Mouse (Mus musculus) NIH3T3 (cell line): ENCODE results near the gene Cep63.

Source experiments
- DNase-seq: peaks from one replicate; pipeline ENCODE4 v3.0.0-alpha.2; 2012; ENCODE audit warnings: low read depth

Cep63 gene

DNA sequence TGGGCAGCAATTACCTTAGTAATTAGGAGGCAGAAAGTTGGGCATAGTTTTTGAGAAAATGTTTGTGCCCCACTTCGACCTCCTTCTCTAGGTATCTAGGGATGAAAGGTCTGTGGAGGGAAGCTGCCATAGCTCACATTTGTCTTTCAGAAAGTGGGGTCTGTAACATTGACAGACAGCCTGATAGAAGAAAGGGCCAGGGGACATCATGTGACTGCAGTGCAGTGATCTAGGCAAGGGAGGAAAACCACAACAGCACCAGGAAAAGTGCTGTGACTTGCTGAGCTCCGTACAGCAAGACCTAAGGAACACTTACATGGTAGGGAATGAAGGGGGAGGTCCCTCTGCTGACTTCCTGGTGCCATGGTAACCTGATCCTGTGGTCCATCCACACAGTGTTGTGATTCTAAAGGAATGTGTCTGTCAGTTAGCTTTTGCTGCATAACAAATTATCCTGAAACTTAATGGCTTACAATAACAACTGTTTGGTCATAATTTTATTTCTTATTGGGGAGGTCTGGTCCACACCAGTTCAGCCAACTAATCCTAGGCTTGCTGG is 5.3 kb upstream of the Cep63 start:
- DNase-seq = no peak

- no peak for DNase-seq
Observed at GRCm38 (mm10) chr9:102629052-102629451, 2.7 kb upstream of the Cep63 start.

- DNase-seq = no peak
Observed at GRCm38 (mm10) chr9:102627442-102627841, 1.1 kb upstream of the Cep63 start.

- peak; percentile 55 for DNase-seq
Observed at GRCm38 (mm10) chr9:102626839-102627225, 498 bp upstream of the Cep63 start.

DNA sequence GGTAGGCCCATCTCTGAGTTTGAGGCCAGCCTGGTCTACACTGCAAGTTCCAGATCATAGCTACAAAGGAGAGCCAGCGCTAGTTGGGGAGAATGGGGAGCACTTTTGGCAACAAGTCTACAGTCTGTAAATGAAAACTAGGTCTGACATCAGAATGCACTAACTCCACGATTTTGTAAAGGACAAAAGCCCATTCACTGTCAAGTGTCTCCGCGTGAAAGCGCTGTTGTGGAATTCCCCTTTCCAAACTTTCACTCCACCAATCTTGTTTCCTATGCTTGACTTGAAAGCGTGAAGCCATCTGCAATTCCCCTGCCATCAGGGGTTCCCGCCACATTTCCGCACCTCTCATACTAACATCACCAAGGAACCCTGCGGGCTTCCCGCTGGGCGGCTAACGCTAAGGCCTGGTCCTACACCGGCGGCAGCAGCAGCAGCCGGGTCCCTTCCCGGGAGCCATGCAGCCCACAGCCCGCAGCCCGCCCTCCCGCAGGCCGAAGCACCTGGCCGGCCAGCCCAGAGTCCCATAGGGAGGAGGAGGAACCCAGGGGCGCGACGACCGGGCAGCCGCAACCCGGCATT is 842 bp downstream of the Cep63 start:
- no peak for DNase-seq

GRCm38 (mm10) chr9:102623581-102623980 is 2.8 kb downstream of the Cep63 start:
- DNase-seq = no peak

GRCm38 (mm10) chr9:102622876-102623275 is 3.5 kb downstream of the Cep63 start:
- no peak for DNase-seq

DNA sequence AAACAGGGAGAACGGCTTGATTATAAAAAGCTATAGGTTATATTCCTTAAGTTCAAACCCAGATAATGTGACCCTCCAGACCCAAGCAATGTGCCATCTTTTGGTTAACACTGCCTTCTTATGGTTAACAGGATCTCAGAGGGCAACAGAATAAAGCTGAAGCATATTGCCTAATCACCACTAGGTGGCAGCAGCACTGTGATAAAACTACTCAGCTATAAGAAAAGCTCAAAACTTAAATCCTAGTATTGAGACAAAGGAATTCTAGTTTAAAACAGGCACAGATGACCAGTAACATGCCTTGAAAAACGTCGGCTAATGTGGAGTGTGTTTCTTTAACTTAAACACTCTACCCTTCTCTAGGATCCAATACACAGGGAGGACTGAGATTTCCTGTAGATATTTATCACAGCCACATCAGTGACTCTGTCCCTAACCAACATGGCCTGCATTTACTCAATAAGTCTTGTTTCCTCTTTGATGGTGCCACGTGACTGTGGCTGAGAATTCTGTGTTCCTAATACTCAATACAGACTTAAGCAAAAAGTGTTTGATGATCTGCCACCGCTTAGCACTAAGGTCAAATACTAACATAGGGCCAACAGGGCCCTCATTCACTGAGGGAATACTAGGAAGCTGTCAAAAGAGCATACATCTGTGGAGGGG is 4.0 kb downstream of the Cep63 start:
- DNase-seq = peak; percentile 86

DNA sequence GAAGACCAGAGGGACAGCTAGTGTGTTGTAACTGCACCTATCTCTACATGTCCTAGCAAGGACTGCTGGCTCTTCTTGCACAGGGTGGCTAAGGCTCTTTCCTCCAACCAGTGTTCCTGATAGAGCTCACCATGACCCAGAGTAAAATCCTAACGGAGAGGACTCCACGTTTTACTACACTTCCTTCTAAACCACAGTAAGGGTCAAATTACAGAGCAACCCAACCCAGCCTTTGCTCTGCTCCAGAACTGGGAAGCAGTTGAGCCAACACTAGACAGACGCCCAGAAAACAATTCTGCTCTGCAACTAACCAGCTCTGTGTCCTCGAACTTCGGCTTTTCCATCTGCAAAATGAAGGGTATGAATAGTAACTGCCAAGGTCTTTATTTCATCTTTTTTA is 4.9 kb downstream of the Cep63 start:
- no peak for DNase-seq

DNA sequence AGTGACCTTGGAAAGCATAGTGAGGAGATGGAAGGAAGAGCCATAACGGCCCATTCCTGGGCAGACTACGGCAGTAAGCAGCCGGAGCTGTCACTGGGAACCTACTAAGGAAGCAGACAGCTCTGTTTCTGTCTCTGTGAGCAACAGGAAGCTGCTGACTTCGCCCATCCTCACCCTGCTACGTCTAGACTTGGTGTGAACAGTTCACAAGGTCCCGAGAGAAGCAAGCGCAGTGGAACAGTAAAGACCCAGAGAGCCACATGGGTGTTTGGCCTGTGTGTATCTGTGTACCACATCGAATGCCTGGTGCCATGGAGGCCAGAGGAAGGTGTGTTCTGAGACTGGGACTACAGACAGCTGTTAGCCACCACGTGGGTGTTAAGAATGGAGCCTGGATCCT is 10.1 kb downstream of the Cep63 start:
- DNase-seq = no peak

GRCm38 (mm10) chr9:102615071-102615470 is 11.3 kb downstream of the Cep63 start:
- DNase-seq = no peak

- DNase-seq = no peak
Observed at GRCm38 (mm10) chr9:102609221-102609620, 17.1 kb downstream of the Cep63 start.

- no peak for DNase-seq
Observed at GRCm38 (mm10) chr9:102607471-102607870, 18.9 kb downstream of the Cep63 start.

- DNase-seq = no peak
Observed at GRCm38 (mm10) chr9:102605162-102605561, 21.2 kb downstream of the Cep63 start.

- no peak for DNase-seq
Observed at GRCm38 (mm10) chr9:102601666-102602065, 24.7 kb downstream of the Cep63 start.

DNA sequence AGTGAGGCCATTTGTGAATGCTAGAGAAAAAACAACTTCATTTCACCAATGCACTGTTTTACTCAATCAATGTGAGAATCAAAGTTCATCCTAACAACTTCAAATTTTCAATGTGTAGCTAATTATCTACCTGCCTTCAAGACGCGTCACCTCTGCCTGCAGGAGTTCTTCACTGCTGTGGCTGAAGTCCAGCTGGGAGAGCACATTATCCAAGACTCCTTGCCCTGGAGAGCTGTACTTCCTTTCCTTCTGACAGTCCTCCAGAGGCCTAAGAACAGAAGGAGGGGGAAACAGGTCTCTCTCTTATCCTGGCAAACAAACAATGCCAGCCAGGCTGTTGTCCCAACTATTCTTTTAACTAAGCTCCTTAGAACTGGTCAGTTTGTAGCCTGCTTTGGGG is 25.1 kb downstream of the Cep63 start:
- no peak for DNase-seq

DNA sequence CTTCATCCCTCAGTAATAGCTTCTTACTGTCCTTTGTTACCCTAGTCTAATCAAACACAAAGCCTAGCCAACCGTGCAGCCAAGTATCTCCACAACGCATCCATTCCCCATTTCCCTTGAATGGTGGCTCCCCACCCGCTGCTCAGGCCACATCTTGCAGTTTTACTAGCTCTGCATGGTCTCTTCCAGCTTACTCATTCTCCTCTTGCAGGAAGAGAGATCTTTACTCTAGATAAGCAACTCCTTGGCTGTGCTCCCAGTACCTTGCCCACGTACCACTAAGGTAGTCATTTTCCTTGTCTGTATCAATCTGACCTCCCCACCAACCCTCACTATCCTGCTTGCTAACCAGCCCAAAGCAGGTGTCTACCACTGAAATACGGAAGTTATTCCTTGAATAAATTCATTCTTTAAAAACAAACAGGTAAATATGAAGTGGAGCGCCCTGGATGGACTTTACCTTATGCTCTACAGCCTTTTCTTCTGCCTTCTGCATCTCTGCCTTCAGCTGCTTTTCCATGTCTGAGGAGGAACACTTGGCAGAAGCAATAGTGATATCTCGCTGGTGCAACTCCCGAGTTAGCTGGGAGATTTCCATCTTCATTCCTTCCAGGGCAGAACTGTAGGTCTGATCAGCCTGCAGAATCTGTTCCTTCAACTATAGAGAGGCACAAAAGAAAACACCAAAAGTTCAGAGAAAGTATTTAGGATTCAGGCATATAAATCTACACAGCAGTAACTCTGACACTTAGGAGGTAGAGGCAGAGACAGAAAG is 30.5 kb downstream of the Cep63 start:
- peak; percentile 3 for DNase-seq

DNA sequence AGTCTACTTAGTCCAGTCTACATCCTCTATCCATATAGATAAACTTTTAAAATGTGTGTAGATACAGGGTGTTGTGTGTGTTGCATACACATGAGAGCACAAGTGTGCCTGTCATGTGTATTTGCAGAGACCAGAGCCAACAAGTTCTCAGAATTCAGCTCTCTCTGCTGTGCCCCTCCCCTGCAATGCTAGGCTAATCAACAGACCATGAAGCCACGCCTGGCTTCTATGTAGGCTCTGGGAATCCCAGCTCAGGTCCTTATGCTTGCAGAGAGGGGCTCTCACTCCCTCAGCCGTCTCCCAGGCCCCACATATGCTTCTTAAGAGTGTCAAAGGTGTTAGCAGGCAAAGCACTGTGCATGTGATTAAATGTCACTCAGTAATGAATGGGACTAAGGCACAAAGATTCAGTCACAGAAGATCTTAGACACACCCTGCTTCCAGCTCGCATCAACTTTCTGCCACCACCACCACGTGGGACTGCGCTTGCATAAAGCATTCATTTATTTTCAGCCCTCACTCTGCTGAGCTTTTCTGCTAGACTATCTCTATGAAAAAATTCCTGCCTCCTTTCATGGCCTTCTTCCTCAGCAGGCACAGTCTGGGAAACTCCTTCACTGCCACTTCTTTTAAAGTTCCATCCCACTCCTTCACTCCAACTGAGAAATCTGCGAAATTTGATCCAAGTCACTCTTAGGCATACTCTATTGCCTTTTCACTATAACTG is 31.5 kb downstream of the Cep63 start:
- DNase-seq = no peak

GRCm38 (mm10) chr9:102587347-102587746 is 39.0 kb downstream of the Cep63 start:
- DNase-seq = no peak

DNA sequence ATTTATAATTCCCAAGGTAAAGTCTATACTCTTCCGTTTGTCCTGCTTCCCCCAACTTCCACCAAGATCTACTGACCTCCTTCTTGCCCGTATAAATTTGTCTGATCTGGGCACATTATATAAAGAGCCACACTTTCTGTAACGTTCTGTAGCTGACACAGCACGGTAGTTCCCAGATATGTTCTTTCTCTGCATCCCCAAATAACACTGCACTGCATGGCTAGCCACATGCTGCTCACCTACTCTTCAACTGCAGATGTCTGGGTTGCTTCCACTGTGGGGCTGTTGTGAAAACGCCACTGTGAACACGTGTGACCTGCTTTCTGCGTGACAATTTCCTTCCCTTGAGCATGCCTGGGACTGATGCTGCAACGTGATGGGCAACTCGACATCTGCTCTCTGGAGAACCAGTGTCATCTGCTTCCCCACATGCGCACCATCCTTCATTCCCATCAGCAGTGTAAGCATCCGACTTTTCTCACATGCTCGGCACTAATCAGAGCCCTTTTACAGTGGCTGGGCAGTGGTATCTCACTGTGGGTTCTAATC is 44.3 kb downstream of the Cep63 start:
- DNase-seq = no peak

- no peak for DNase-seq
Observed at GRCm38 (mm10) chr9:102577480-102577879, 48.9 kb downstream of the Cep63 start.

DNA sequence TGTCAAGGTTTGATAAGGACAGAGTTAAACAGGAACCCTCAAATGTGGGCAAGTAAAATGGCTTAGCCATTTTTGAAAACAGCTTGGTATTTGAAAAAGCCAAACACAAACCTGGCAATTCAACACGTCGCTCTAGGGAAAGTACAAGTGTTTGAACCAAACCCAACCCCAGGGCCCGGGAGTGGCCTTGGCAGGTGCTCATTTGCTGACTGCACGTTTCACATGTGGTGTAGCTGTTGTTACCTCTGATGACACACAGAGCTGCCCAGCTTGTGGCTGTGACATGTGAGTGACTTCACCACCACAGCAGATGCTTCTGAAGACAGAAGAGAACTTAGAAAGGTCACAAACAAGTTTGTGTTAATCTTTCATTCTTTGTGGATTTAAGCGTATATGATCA is 53.4 kb downstream of the Cep63 start:
- DNase-seq = no peak
